Mouse (Mus musculus): ENCODE measurements around the gene Spsb1.

DNA sequence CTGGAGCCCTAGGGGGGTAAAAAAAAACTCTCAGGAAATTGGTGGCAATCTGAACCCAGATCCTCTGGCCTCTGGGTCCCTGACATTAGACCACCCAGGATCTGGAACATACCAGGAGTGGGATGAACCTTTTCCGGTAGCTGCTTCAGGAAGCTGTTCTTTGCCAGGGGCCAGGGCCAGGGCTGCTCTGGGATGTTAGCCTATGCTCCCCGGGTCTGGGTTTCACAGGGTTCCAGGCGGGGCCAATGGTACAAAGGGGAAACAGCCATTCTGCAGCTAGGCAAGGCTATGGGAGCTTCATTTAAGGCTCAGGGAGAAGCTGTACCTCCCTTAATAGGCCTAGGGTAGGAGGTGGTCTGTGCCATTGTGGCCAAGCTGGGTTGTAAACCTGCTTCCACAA lies 9.9 kb upstream of the Spsb1 start:
- TF ChIP-seq CTCF (IDR thresholded peaks at IDR 0.05; ENCODE audit: insufficient read depth, low read length) (no peak), POLR2A (IDR thresholded peaks at IDR 0.05; ENCODE audit: borderline replicate concordance, extremely low read depth, low read depth, low read length) (no peak)

Data from lung, adult 2 months (tissue).